Mouse (Mus musculus): ENCODE measurements around the gene Cnnm4.

DNA sequence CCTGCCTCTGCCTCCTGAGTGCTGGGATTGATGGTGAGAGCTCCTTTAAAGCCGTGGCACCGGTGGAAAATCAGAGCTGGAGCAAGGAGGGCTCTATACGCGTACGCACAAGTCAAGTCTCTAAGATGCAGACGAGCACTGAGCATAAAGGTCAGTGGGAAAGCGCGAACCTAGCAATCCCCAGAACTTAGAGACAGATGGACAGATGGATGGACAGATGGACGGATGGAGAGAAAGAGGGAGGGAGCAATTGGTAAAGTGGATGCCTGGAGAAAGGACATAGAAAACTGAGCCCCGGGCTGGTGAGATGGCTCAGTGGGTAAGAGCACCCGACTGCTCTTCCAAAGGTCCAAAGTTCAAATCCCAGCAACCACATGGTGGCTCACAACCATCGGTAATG, 69.4 kb downstream of the Cnnm4 start:
- TF ChIP-seq CTCF (IDR thresholded peaks at IDR 0.05; ENCODE audit: control insufficient read depth, insufficient read depth, insufficient read length) (no peak), MAX (IDR thresholded peaks at IDR 0.05) (no peak), USF1 (IDR thresholded peaks at IDR 0.05; ENCODE audit: low read depth) (no peak)

Data from C2C12 (cell line).